Mouse (Mus musculus): Measurements from ENCODE around the gene Plekhh1. TPM values are rescaled to one million over a fixed set of nuclear protein-coding genes. Genes with fewer than 3 reads are reported as not detected.

The Plekhh1 gene
- total and polyA plus RNA-seq, 3 experiments = 0.35 to 2.3 TPM; not detected in 1

GRCm38 (mm10) chr12:79041436-79041835 is 12.5 kb downstream of the Plekhh1 start:
- no peaks in the 10 kb centered on the region for H3K9me3 ChIP-seq (replicated peaks; ENCODE audit: insufficient read depth, low read length)
- no peaks in the 10 kb centered on the region for H3K79me2 ChIP-seq (ENCODE audit: control insufficient read depth, insufficient read depth, low read length, poor library complexity)
- DNase-seq (ENCODE audit: low read depth, low spot score) = peak; percentile 26
- no peak overlapping the region for H3K27ac ChIP-seq (ENCODE audit: control insufficient read depth, low read depth, low read length)
- 0 out of 4 replicates have a peak, but pooled peaks cover 0 to 2% of the 10 kb centered on the region in 2 experiments for H3K27me3 ChIP-seq (ENCODE audit: control insufficient read depth in 1 of 2, insufficient read depth in 2 of 2, low read length in 2 of 2)
- H3K4me3 ChIP-seq (ENCODE audit: control insufficient read depth in 1 of 2, insufficient read depth in 1 of 2, low read depth in 2 of 2, low read length in 2 of 2) = no peak overlapping the region
- peaks cover 0 to 7% of the 10 kb centered on the region in 2 experiments; a peak in 2 of 4 replicates for H3K36me3 ChIP-seq (ENCODE audit: control insufficient read depth in 1 of 2, insufficient read depth in 2 of 2, low read length in 2 of 2)
- H3K4me1 ChIP-seq (ENCODE audit: control insufficient read depth in 1 of 2, insufficient read depth in 2 of 2, low read length in 2 of 2) = peaks cover 5 to 12% of the 10 kb centered on the region in 2 experiments
- TF ChIP-seq EP300 (IDR thresholded peaks at IDR 0.05; ENCODE audit: low read depth in 1 of 2, low read length in 2 of 2) = peak in 1 of 2 experiments; percentile 30; a peak in 2 of 4 replicates
- TF ChIP-seq SIN3A (IDR thresholded peaks at IDR 0.05; ENCODE audit: low read length) = no peak
- H3K9ac ChIP-seq (ENCODE audit: control insufficient read depth, low read depth, low read length, poor library complexity, severe bottlenecking) = no peak overlapping the region

GRCm38 (mm10) chr12:79044668-79045067 is 15.7 kb downstream of the Plekhh1 start:
- Histone ChIP-seq H3K27ac (ENCODE audit: control insufficient read depth, low read depth, low read length) (no peak overlapping the region), H3K36me3 (ENCODE audit: control insufficient read depth in 1 of 2, insufficient read depth in 2 of 2, low read length in 2 of 2) (peaks cover 0 to 7% of the 10 kb centered on the region in 2 experiments; a peak in 2 of 4 replicates), H3K4me1 (ENCODE audit: control insufficient read depth in 1 of 2, insufficient read depth in 2 of 2, low read length in 2 of 2) (peaks cover 5 to 12% of the 10 kb centered on the region in 2 experiments), H3K27me3 (ENCODE audit: control insufficient read depth in 1 of 2, insufficient read depth in 2 of 2, low read length in 2 of 2) (no peaks in the 10 kb centered on the region), H3K9me3 (replicated peaks; ENCODE audit: insufficient read depth, low read length) (no peaks in the 10 kb centered on the region), H3K79me2 (ENCODE audit: control insufficient read depth, insufficient read depth, low read length, poor library complexity) (no peaks in the 10 kb centered on the region), H3K4me3 (ENCODE audit: control insufficient read depth in 1 of 2, insufficient read depth in 1 of 2, low read depth in 2 of 2, low read length in 2 of 2) (no peak overlapping the region), H3K9ac (ENCODE audit: control insufficient read depth, low read depth, low read length, poor library complexity, severe bottlenecking) (no peak overlapping the region)
- no peak for TF ChIP-seq ZNF384 (IDR thresholded peaks at IDR 0.05; ENCODE audit: low read depth, low read length)
- no peak for TF ChIP-seq JUND (IDR thresholded peaks at IDR 0.05; ENCODE audit: low read depth, low read length)
- no peak for TF ChIP-seq RCOR1 (IDR thresholded peaks at IDR 0.05; ENCODE audit: low read depth, low read length)
- no peak for TF ChIP-seq NELFE (IDR thresholded peaks at IDR 0.05; ENCODE audit: low read depth, low read length)
- no peak for TF ChIP-seq MYB (IDR thresholded peaks at IDR 0.05; ENCODE audit: low read depth, low read length)
- no peak for TF ChIP-seq ZC3H11A (IDR thresholded peaks at IDR 0.05; ENCODE audit: low read depth, low read length)
- no peak for TF ChIP-seq CHD2 (IDR thresholded peaks at IDR 0.05; ENCODE audit: low read length)
- no peak for TF ChIP-seq MEF2A (IDR thresholded peaks at IDR 0.05; ENCODE audit: extremely low read depth, insufficient replicate concordance, low read depth, low read length, poor library complexity, severe bottlenecking)
- TF ChIP-seq MAZ (IDR thresholded peaks at IDR 0.05; ENCODE audit: low read depth, low read length) = no peak
- TF ChIP-seq MXI1 (IDR thresholded peaks at IDR 0.05; ENCODE audit: low read depth, low read length) = no peak
- no peak for TF ChIP-seq ZMIZ1 (IDR thresholded peaks at IDR 0.05; ENCODE audit: low read depth, low read length)
- TF ChIP-seq TCF12 (IDR thresholded peaks at IDR 0.05; ENCODE audit: low read depth, low read length) = no peak
- TF ChIP-seq MAFK (IDR thresholded peaks at IDR 0.05; ENCODE audit: borderline replicate concordance, low read depth, low read length) = no peak
- TF ChIP-seq POLR2AphosphoS5 (IDR thresholded peaks at IDR 0.05; ENCODE audit: borderline replicate concordance, low read depth, low read length) = no peak
- no peak for TF ChIP-seq TBP (IDR thresholded peaks at IDR 0.05; ENCODE audit: low read depth, low read length)
- TF ChIP-seq ETS1 (IDR thresholded peaks at IDR 0.05; ENCODE audit: low read depth, low read length) = no peak
- no peak for DNase-seq (ENCODE audit: low read depth, low spot score)

All from MEL (cell line).